Mouse (Mus musculus) hindbrain, embryonic 12.5 days (tissue): ENCODE results near the gene Ift46. TPM values are rescaled to one million over a fixed set of nuclear protein-coding genes. Genes with fewer than 3 reads are reported as not detected.

Experiments
- ATAC-seq: fragments of 200-750 bp; cut with Nextera tagmentation; 2 replicates; pipeline ENCODE4 v1.8.0; 2017; ENCODE audit warnings: moderate TSS enrichment; ENCODE audit not compliant: low FRiP score
- H3K27ac ChIP-seq: fragments of 300-500 bp; sonication (generic); 2 replicates; pipeline ENCODE4 v1.5.1; 2016; ENCODE audit warnings: mild to moderate bottlenecking
- H3K27me3 ChIP-seq: fragments of 300-500 bp; sonication (generic); 2 replicates; pipeline ENCODE4 v1.6.1; 2016; ENCODE audit warnings: mild to moderate bottlenecking
- H3K36me3 ChIP-seq: fragments of 300-500 bp; sonication (generic); 2 replicates; pipeline ENCODE4 v1.6.1; 2016; ENCODE audit warnings: mild to moderate bottlenecking
- H3K4me1 ChIP-seq: fragments of 300-500 bp; sonication (generic); 2 replicates; pipeline ENCODE4 v1.6.1; 2016
- H3K4me2 ChIP-seq: fragments of 300-500 bp; sonication (generic); replicated peaks from 2 replicates; pipeline ENCODE4 v1.6.1; 2016; ENCODE audit warnings: mild to moderate bottlenecking
- H3K4me3 ChIP-seq: fragments of 300-500 bp; sonication (generic); 2 replicates; pipeline ENCODE4 v1.5.1; 2016; ENCODE audit warnings: mild to moderate bottlenecking
- H3K9ac ChIP-seq: fragments of 300-500 bp; sonication (generic); 2 replicates; pipeline ENCODE4 v1.6.1; 2016; ENCODE audit warnings: mild to moderate bottlenecking, moderate library complexity
- H3K9me3 ChIP-seq: fragments of 300-500 bp; sonication (generic); replicated peaks from 2 replicates; pipeline ENCODE4 v1.6.1; 2016; ENCODE audit warnings: mild to moderate bottlenecking
- WGBS: fragments of 180-500 bp; shearing (Covaris S2); methylation state at CpG from one replicate; pipeline ENCODE4 v1.1.7; 2016; 5-methylcytosine and 5-hydroxymethylcytosine counted together
- polyA plus RNA-seq: library from polyadenylated mRNA; unstranded; fragments of >200 nt; fragmentation: Nextera tagmentation; extraction: Ambion mirVana; gene quantifications from 2 replicates; pipeline ENCODE4 v1.2.1, GENCODE M21; 2016

Ift46 gene
- polyA plus RNA-seq, 1 experiment from 2014 or later = 153 TPM

DNA sequence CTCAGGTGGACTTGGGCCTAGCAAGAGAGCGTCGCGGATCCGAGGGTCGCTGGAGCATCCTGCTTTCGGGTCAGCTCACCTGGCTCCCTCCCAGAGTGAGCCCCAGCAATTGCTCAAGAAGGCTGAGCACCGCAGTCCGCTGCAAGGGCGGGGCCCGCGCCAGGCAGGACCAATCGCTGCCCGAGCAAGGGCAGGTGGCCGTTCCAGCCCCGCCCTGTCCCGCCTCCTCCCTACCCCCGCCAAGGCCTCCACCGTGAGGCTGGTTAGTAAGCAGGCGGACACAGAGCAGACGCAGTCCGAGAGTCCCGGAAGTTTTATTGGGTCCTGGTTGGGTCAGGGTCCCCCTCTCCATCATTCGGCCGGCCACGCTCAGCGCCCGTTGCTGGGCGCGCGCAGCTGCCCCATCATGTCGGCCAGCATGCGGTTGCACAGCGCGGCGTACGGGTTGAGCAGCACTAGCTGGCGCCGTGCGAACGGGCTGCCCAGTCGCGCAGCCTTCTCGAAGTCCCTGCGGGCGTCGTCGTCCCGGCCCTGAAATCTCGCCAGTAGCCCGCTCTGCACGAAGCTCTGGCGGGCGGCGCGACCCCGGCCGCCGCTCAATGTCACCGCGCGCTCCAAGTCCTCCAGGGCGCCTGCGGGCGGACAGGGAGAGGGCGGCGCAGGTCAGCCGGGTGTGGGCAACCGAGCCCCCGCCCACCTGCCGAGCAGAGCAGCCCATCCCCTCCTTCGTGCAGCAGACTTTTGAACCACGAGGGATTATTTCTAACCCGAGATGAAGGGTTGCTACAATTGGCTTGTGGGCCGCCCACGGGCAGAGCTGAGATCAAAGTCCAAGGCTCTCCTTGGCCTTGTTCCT, 31.6 kb downstream of the Ift46 start, which contains the start of gene Tmem25:
TSS of gene Tmem25 (minus strand) at position 206 of the 856 bp plus-strand sequence.
- H3K27ac ChIP-seq = 0 out of 2 replicates have a peak within 1 kb of the TSS, but pooled peaks have one; percentile 60
- H3K4me1 ChIP-seq = peaks cover 11% of the 10 kb centered on the region
- peaks cover 22% of the 10 kb centered on the region for H3K27me3 ChIP-seq
- peak; percentile 95 for ATAC-seq
- peak within 1 kb of the TSS; percentile 87 for H3K4me2 ChIP-seq
- peak within 1 kb of the TSS; percentile 63 for H3K9ac ChIP-seq
- H3K36me3 ChIP-seq = no peaks in the 10 kb centered on the region
- WGBS = under 1% methylated on average over 75 of the region's 75 CpGs
- H3K4me3 ChIP-seq = peak within 1 kb of the TSS; percentile 46
- H3K9me3 ChIP-seq = no peaks in the 10 kb centered on the region

DNA sequence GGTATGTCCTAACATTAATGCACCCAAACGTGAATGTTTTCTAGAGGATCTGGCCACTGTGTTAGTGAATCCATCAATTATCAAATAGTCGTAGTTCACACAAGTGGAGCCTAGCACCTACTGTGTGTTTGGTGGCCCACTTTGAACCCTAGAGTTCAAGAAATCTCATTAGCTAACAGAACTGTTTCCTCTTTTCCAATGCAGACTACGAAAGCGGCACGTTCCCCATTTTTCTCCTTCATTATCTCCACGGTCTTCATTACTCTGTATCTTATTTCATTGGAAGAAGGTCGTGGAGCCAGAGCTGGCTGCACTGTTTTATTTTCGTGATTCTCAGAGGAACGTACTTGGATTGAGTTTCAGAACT, 32.2 kb downstream of the Ift46 start:
- no peaks in the 10 kb centered on the region for H3K9me3 ChIP-seq
- peaks cover 3% of the 10 kb centered on the region for H3K36me3 ChIP-seq
- no peak overlapping the region for H3K27ac ChIP-seq
- peak overlapping the region; percentile 87 for H3K4me2 ChIP-seq
- WGBS = 41% methylated on average over 9 of the region's 9 CpGs
- peak overlapping the region; percentile 46 for H3K4me3 ChIP-seq
- peak overlapping the region; percentile 63 for H3K9ac ChIP-seq
- ATAC-seq = 0 out of 2 replicates have a peak, but pooled peaks have one; percentile 5
- peaks cover 22% of the 10 kb centered on the region for H3K27me3 ChIP-seq
- H3K4me1 ChIP-seq = peaks cover 11% of the 10 kb centered on the region

DNA sequence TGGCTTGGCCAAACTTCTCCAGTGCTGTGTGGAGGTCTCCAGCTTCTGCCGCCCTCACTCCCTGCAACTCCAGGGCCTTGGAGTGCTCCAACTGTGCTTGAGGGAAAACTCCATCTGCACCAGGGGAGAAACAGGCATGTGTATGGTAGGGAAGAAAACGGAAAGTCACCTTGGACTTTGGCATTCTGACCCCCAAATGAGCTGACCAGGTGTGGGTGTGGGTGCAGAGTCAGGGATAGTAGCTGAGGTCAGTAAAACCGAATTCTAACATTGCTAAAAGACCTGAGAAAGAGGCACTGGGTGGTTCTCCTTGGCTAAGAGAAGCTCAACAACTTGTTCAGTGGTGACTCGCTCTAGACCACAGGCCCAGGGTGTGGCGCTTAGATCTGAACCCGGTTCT, 34.0 kb downstream of the Ift46 start:
- no peaks in the 10 kb centered on the region for H3K9me3 ChIP-seq
- no peak overlapping the region for H3K9ac ChIP-seq
- no peak overlapping the region for H3K27ac ChIP-seq
- no peak overlapping the region for H3K4me3 ChIP-seq
- H3K4me1 ChIP-seq = peaks cover 11% of the 10 kb centered on the region
- no peak overlapping the region for H3K4me2 ChIP-seq
- WGBS = 85% methylated on average over 6 of the region's 6 CpGs
- no peak for ATAC-seq
- H3K27me3 ChIP-seq = peaks cover 22% of the 10 kb centered on the region
- H3K36me3 ChIP-seq = peaks cover 19% of the 10 kb centered on the region

DNA sequence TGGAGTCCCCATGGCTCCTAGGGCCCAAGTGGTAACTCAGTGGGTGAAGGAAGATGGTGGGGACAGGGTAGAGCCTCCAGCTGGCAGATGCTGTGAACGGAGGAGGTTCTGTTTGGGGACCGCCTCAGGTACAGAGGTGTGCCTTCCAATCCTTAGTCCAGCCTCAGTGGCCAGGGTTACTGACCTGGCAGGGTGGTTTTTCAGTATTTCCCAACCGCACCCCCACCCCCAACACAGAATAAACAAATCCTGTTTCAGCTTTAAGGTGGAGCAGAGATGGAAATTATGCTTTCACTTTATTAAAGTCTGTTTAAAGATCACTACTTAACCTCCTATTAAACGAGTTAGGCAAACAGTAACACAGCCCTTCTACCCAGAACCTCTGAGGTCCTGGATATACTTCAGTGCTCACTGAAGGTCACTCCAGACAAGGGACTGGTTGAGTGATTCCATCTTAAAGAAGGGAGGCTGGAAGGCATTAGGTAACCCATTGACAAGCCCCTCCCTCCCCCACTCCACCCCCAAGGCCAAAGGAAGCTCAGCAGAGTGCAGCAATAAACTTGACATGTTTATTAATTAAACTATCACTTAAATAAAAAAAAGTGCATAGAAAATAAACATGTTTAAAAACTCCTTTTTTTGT, 35.2 kb downstream of the Ift46 start, which contains the start of gene Ttc36:
TSS of gene Ttc36 (minus strand) at position 265 of the 643 bp plus-strand sequence.
- no peak for ATAC-seq
- Histone ChIP-seq H3K27ac (no peak within 1 kb of the TSS), H3K36me3 (peaks cover 31% of the 10 kb centered on the region), H3K4me2 (no peak within 1 kb of the TSS), H3K27me3 (peaks cover 20% of the 10 kb centered on the region), H3K9me3 (no peaks in the 10 kb centered on the region), H3K4me1 (peaks cover 11% of the 10 kb centered on the region), H3K4me3 (no peak within 1 kb of the TSS), H3K9ac (no peak within 1 kb of the TSS)
- 73% methylated on average over 4 of the region's 4 CpGs for WGBS

DNA sequence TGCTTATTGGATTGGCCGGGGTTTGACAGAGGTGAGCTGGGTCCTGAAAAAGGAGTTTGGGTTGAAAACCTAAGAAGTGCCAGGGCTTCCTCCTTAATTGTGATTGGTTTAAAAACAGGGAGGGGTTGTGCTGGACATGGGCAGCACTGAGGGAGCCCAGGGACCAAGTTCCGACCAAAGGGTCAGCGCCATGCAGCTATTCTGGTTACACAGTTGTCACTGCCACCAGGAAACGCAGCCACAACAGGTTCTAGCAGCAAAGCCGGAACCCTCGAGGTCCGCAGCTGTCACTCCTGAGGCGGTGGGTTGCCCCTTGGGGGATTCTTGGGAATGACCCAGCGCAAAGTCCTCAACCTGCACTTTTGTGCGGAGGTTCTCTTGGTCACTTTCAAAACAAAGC, 37.0 kb downstream of the Ift46 start:
- 88% methylated on average over 10 of the region's 10 CpGs for WGBS
- peaks cover 49% of the 10 kb centered on the region for H3K36me3 ChIP-seq
- no peak overlapping the region for H3K4me2 ChIP-seq

DNA sequence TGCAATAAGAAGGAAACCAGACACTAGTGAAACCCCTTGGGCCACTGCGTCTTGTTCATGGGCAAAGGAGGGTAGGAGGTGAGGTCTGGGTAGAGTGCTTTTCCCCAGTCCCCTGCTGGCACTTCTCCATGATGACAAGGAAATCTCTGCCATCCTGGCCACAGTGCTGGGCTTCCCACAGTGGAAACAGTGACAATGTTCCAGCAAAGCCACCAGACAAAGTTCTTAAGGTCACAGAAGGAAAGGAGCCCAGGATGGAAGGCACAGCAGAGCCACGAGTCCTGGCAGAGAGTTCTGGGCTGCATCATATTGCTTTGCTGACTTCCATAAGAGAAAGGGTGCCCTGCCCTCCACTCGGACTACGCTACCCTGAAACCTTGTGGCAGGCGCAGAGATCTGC, 37.8 kb downstream of the Ift46 start:
- H3K27me3 ChIP-seq = peaks cover 10% of the 10 kb centered on the region
- no peak overlapping the region for H3K4me3 ChIP-seq
- no peak for ATAC-seq
- H3K36me3 ChIP-seq = peaks cover 57% of the 10 kb centered on the region
- no peak overlapping the region for H3K27ac ChIP-seq
- H3K9me3 ChIP-seq = no peaks in the 10 kb centered on the region
- WGBS = 95% methylated on average over 5 of the region's 5 CpGs
- H3K4me1 ChIP-seq = no peaks in the 10 kb centered on the region
- H3K4me2 ChIP-seq = no peak overlapping the region
- no peak overlapping the region for H3K9ac ChIP-seq

More for the DNA sequence above, 37.0 kb downstream of the Ift46 start:
- Histone ChIP-seq H3K9ac (no peak overlapping the region), H3K4me3 (no peak overlapping the region), H3K27ac (no peak overlapping the region), H3K4me1 (peaks cover 3% of the 10 kb centered on the region; the same call in 1 of the 2 replicates), H3K9me3 (no peaks in the 10 kb centered on the region), H3K27me3 (peaks cover 13% of the 10 kb centered on the region)
- no peak for ATAC-seq

DNA sequence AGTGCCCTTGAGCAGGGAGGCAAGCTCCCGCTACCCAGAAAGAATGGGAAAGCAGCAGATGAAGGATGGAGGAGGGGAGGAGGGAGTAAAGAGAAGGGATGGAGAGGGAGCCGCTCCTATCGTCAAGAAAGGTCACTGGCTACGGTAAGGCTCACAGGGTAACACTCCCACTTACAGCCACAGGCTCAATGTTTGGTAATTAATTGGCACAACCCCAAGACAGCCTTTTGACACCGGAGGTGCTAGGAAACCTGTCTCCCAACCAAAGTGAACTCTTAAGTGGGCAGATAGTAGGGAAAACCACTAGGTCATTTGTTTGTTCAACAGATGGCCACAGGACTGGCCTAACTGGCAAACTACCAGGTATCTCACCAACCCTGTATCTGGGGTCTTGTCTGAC, 39.4 kb downstream of the Ift46 start:
- Histone ChIP-seq H3K4me2 (no peak overlapping the region), H3K4me3 (no peak overlapping the region), H3K27ac (no peak overlapping the region), H3K4me1 (no peaks in the 10 kb centered on the region), H3K27me3 (no peaks in the 10 kb centered on the region), H3K9me3 (no peaks in the 10 kb centered on the region), H3K9ac (no peak overlapping the region), H3K36me3 (peaks cover 72% of the 10 kb centered on the region)
- ATAC-seq = no peak
- 70% methylated on average over 5 of the region's 5 CpGs for WGBS

DNA sequence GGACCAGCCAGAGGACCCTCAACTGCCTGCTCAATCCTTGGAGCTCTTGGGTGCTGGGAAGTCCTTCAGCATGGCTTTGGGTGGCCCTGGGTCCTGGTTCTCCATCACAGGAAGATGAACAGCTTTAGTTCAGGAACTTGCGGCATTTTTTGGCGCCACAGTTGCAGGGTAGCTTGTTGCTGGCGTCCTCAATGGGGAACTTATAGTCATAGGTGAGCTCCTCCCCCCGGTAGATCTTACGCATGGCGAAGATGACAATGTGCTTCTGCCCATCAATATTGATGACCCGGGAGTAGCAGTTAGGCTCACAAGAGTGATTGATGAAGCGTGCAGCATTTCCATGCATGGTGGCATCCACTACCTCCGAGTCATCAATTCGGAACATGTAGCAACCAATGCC, 40.1 kb downstream of the Ift46 start:
- H3K9ac ChIP-seq = no peak overlapping the region
- H3K4me3 ChIP-seq = no peak overlapping the region
- H3K4me2 ChIP-seq = no peak overlapping the region
- H3K9me3 ChIP-seq = no peaks in the 10 kb centered on the region
- WGBS = 96% methylated on average over 10 of the region's 10 CpGs
- H3K36me3 ChIP-seq = peaks cover 79% of the 10 kb centered on the region
- H3K4me1 ChIP-seq = no peaks in the 10 kb centered on the region
- H3K27me3 ChIP-seq = no peaks in the 10 kb centered on the region
- no peak for ATAC-seq
- H3K27ac ChIP-seq = no peak overlapping the region

DNA sequence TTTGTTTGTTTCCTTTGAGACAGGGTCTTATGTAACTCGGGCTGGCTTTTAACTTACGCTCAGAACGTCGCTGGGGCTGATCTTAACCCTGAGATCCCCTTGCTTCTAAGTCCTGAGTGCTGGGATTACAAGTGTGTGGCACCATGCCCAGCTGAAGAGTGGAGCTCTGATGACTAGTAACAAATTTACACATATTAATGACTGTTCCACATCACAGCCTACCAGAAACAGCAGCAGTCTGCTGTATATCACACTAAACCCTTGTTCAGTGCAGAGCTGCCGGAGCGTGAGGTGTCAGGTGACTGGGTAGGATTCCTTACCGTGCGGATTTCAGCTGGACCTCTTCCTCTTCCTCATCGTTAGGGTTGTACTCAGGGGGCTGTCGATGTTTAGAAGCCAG, 42.6 kb downstream of the Ift46 start:
- Histone ChIP-seq H3K27ac (no peak overlapping the region), H3K4me3 (no peak overlapping the region), H3K9ac (no peak overlapping the region), H3K4me2 (no peak overlapping the region), H3K36me3 (peaks cover 97% of the 10 kb centered on the region), H3K4me1 (no peaks in the 10 kb centered on the region), H3K9me3 (no peaks in the 10 kb centered on the region), H3K27me3 (no peaks in the 10 kb centered on the region)
- no peak for ATAC-seq
- 92% methylated on average over 10 of the region's 10 CpGs for WGBS

DNA sequence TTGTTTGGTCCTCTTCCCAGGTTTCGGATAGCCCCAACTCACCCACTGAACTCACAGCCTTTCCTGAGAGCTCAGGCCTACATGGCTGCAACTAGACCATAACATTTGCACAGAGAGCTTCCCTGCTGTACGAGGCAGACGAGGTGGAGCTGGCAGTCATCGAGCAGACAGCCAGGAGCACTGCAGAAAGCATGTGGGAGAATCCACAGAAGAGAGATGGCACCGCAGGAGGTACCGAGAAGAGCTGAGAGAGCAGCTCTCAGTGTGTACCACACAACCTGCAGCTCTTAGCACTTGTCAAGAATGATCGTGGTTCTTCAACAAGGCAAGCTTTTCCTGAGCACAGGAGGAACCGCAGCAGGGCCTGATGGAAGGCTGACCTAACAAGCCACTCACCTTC, 46.5 kb downstream of the Ift46 start:
- Histone ChIP-seq H3K4me2 (no peak overlapping the region), H3K4me3 (no peak overlapping the region), H3K36me3 (peaks cover 99% of the 10 kb centered on the region), H3K9me3 (no peaks in the 10 kb centered on the region), H3K9ac (no peak overlapping the region), H3K27me3 (no peaks in the 10 kb centered on the region), H3K27ac (no peak overlapping the region), H3K4me1 (no peaks in the 10 kb centered on the region)
- 96% methylated on average over 8 of the region's 8 CpGs for WGBS
- no peak for ATAC-seq

DNA sequence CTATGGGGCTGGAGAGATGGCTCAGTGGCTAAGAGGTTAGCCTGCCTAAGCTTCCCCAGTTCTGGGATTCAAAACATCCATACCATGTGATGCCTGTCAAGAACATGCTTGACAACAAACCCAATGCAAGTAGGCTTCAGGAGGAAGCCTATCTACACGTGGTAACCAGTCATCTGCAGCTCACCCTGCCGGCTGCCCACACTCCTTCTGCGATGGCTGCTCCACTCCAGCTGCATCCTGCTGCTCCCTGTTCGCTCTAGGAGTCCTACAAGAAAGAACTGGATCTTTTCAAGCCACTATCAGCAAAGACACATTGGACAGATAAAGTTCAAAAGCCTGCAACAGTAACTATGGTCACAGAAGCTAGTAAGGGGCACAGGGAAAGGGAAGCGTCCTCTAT, 49.8 kb downstream of the Ift46 start:
- peaks cover 100% of the 10 kb centered on the region for H3K36me3 ChIP-seq
- no peak overlapping the region for H3K9ac ChIP-seq
- no peaks in the 10 kb centered on the region for H3K9me3 ChIP-seq
- no peak overlapping the region for H3K4me2 ChIP-seq
- ATAC-seq = no peak
- no peaks in the 10 kb centered on the region for H3K4me1 ChIP-seq
- WGBS = 86% methylated on average over 5 of the region's 5 CpGs
- no peak overlapping the region for H3K4me3 ChIP-seq
- no peak overlapping the region for H3K27ac ChIP-seq
- H3K27me3 ChIP-seq = no peaks in the 10 kb centered on the region

DNA sequence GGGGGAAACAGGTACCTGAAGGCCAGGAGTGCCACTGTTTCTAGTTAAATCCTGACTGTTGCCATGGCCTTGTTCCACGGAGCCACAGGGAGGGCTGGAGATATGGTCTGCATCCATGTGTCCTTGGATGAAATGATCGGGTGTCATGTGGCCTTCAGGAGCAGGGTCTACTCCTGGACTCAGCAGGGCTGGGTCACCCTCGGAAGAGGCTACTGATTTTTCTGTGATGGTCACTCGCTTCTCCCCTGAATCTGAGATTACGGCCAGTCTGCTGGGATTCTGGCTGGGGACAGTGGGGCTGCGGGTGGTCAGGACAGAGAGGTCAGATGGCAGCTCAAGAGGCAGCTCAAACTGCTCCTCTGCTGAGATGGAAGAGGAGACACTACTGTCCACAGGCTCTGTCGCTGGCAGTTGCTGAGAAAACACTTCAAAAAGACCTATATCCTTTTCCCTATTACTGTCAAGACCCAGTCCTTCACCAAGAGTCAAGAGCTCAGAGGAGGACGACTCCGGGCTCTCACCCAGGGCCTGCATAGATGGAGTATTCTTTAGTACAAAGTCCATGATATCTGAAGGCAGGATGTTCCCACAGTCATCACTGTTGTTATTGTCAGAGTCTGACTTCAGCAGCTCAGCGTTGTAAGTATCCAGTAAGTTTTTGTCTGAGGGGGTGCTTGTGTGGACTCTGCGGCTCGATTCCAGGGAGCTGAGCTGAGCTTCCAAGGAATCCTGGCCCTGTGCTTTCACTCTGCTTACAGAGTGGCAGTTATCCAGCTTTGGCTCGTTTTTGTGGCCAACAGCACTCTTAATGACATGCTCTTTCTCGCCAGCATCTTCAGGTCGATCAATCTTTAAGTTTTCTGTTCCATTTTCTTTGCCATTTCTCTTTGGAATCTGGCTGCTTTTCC, 52.5 kb downstream of the Ift46 start:
- H3K27ac ChIP-seq = no peak overlapping the region
- H3K36me3 ChIP-seq = peaks cover 99% of the 10 kb centered on the region
- no peak overlapping the region for H3K4me3 ChIP-seq
- H3K9me3 ChIP-seq = no peaks in the 10 kb centered on the region
- no peak overlapping the region for H3K4me2 ChIP-seq
- H3K4me1 ChIP-seq = no peaks in the 10 kb centered on the region
- no peak overlapping the region for H3K9ac ChIP-seq
- 90% methylated on average over 15 of the region's 15 CpGs for WGBS
- no peak for ATAC-seq
- no peaks in the 10 kb centered on the region for H3K27me3 ChIP-seq
